Mouse (Mus musculus) MN1 (cell line): ENCODE measurements around the gene Glrx5.

Experiments used
- DNase-seq: peaks from one replicate; pipeline ENCODE4 v3.0.0-alpha.2; 2016; ENCODE audit warnings: low spot score

The Glrx5 gene

DNA sequence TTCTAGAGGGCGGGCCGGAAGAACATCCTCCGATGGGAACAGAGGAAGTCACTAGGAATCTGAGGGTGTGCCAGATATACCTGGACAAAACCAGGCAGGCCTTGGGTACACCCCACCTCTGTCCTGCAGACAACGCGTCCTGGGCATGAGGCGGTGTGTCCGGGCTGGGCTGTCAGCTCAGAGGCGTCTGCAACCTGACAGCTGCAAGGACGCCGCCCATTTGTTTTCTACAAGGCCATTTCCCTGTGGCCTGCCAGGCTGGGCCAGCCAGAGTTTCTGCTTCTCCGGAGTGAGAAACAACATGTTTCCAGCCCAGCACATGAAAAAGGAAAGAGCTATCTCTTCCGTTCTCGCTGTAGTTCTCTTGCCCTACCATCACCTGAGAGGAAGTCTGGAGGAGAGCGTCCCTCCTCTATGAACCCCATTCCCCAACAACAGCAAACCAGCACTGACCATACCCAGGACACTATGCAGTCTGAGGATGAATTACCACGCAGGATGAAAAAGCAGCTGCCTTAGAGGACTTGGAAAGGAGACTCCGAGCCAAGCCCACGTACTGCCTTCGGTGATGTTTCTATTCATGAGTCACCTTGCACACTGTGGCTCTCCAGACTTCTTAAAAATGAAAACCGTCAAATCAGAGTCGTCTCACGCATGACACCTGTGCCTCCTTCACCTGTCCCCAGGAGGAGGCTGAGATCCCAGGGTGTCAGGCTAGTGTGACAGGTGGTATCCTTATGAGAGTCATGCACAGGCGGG lies 27.4 kb upstream of the Glrx5 start:
- DNase-seq, result no peak

DNA sequence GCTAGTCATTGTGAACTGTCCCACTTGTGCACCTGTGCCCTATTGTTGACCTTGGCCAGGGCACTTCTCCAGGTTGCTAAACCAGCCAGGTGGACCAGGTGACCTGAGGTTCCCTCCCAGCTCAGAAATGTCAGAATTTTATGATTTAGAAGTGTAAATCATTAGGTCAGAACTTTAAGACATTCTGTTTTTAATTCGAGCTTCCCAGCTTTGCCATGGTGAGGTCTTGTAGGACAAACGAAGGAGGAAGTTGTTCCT lies 26.8 kb upstream of the Glrx5 start:
- DNase-seq, result no peak

DNA sequence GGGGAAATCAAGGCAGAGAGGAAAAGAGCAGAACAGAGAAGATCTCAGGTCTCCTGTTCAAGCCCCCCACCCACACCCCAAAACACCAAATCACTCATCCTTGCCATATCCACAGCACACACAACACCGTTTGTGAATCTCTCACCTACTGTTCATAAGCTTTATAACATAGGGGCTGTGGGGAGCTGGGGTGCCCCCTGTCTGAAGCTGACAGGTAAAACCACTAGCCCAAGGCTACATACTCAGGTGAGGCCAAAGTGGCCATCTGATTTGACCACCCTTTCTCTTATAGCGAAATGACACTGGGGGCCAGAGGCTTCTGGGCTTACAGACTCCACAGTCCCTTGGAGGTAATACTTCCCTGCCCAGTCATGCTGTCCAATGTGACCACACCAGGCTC lies 24.3 kb upstream of the Glrx5 start:
- DNase-seq, result no peak

DNA sequence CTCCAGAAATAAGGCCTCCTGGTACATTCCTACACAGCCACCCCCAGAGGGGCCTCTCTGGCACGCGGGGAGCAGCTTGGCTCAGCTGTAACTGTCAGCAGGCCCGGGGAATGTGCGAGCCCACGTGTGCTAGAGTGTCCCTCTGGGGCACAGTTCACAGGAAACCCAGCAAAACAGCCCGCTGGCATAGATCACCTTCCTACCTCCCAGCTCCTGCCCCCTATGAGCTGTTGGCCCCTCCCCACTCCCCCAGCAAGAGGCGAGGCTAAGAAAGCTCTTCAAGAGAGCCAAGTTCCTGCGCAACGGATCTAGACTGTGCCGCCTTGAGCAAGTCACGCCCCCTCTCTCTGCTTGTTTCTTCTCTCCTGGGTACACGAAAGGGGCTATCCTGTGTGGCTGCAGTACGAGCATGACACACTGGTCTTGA lies 23.7 kb upstream of the Glrx5 start:
- peak; percentile 41 for DNase-seq

DNA sequence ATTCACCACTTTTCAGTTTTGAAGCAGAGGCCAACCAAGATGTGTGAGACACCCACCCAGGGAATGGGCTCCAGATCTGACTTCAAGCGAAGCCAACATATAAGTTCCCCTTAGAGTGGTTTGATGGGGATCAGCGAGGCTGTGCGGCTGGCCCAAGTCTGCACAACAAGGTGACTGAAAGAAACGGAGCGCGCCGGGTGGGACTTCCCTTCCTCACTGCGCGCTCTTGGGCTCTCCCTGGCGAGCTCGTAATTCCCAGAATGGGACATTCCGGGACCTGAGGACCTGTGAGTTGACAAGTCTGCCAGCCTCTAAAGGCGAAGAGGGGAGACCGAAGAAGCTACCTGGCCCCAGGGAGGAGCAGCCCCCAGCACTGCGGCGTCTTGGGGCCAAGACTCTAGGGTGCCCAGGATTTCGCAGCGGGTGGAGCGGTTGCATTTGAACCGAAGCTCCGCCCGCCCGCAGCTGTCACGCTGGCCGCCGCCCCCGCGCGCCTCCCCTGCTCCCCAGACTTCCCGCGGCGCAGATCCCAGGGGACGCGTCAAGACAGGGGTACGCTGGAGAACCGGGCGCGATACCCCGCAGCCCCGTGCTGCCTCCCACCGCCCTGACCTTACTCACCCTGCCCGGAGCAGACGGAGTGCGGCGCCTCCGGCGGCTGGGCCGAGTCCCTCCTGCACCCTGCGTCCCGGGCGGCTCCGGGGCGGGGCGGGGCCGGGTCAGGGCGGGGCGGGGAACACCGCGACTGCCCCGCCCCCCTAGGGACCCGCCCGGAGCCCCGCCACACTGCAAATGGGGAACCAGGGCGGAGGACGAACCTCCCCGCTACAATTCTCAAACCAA lies 22.9 kb upstream of the Glrx5 start, which contains the start of gene Syne3:
Syne3 (minus strand) TSS at position 440 of the 843 bp plus-strand sequence.
- peak; percentile 49 for DNase-seq

DNA sequence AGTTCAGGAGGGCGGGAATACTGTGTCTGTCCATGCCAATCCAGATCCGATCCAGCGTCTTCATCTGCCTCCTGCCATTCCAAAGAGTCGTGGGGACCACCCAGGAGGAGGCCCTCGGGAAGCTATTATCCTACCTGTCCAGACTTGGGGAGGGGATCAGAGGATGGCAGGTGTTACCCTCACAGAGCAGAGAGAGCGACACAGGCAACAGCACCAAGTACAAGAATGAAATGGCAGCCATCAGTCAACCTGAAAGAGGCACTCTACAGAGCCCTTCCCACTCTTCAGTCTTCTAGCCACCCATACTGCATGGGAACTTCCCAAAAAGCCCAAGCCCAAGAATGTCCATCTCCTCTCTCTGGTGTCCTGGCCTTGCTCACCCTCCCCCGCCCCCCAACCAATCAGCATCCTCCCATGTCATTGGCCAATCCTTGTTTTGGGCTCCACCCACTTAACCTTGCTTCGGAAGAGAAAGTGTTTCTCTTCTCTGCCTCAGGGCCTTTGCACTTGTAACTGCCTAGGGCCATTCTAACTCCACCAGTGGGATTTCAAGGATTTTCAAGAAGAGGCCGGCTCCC lies 22.2 kb upstream of the Glrx5 start:
- DNase-seq, result no peak

DNA sequence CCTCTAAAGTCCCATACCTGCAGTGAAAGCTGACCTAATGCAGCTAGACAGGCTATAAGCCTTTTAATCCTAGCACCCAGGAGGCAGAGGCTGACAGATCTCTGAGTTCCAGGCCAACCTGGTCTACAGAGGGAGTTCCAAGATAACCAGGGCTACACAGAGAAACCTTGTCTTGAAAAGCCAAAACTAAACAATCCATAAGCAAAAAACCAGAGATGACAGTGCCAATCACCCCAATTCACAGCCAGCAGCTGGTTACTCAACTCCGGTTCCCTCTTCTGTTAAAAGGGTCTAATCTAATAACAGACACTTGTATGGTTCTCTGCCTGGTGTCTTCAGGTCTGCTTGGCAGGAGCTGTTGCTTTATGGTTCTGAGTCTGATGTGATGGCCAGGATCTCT lies 20.9 kb upstream of the Glrx5 start:
- DNase-seq, result peak; percentile 69

DNA sequence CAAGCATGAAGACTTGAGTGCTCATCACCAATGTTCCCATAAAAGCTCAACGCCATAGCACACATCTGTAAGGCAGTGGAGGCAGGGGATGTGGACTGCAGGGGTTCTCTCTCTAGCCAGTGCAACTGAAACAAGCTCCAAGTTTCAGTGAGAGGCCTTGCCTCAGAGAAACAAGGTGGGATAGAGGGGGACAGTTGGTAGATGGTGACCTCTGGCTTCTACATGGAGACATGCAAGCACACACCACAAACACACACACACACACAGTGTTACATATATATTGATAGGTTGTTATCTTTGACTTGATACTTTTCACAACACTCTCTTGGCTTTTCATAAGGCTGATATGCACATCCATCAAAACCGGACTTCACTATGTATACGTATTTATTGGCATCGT lies 20.2 kb upstream of the Glrx5 start:
- DNase-seq, result no peak

DNA sequence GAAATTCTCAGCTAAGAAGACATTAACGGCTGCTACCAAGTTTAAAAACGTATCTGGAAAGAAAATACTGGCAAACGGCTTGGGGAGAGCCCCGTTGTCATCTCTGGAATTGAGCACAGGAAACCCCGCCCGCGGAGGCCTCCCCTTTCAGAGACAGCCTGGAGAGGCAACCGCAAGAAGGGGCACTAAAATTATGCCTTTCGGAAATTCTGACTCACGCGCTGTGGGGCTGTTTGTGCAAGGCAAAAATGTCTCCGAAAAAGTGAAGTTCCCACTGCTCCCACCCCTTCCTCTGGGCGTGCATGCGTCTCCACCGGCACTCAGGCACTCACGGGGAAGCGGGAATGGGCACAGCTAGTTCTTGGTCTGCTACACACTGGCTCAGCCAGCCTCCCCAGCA lies 19.4 kb upstream of the Glrx5 start:
- DNase-seq, result no peak

DNA sequence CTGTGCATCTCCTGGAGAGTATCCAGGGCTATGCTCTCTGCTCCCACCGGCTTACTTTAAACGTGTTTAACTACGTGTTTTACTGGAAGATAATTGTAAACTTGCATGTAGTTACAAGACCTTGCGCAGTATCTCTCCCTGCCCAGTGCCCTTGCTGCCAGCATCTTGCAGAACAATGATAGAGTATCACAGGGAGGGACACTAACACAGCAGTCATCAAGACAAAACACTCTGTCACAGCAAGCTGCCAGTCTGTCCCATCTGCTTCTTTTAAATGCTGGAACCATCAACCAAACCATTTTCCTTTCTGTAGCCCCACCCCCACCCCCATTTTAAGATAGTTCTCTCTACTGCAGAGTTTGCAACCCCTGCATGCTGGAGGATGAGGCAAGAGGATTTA lies 16.3 kb upstream of the Glrx5 start:
- DNase-seq, result no peak

DNA sequence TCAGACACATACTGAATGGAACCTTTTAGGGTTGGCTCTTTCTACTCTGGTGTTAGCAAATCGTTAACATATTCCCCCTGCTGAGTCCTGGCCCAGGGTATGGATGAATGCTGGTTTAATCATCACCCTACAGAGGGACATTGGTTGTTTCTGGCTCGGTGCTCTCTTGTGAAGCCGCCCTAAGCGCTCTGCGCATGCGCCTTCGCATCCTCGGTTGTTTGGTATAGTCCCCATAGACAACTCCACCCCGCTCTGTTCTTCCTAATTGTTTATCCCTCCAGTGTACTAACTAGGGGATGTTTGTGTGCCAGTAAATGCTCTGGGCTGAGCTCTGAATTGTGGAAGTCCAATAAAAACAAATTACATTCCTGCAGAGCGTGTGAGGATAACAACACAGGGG lies 15.8 kb upstream of the Glrx5 start:
- peak; percentile 63 for DNase-seq

DNA sequence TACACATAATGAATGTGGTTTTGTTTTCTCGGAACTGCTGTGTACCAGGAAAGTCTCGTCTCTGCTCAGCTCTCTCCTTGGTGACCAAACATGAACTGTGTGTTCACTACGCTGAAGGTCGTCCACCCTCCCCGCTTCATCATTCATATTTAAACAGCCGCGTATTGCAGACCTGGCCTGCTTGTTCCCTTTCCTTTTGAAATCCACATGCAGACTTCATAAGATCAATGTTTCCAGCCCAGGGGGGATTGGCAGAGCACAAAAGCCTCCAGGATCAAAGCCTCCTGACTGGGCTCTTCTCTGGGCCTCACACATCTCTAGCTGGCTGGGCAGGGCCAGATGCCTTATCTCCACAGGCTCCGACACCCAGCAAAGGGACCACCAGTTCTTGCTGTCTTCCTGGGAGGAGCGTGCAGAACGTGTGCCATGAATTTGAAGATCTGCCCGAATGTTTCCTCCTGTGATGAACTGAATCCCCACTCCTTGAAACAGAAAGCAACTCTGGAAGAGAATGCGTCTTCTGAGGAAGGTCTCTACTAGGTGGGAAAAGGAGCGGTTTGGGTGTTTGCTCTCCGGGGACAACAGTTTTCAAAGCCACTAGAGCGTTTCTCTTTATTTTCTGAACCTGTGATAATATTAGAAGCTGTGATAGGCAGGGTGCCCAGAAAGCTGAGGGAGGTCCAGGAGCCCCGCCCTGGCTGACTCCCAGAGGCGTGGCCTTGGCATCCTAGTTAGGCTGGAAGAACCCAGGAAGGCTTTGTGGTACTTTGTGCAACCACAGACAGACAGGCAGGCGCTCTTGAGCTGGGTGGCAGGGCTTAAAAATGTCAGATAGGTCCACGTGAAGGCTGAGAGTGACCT lies 12.9 kb upstream of the Glrx5 start:
- no peak for DNase-seq

DNA sequence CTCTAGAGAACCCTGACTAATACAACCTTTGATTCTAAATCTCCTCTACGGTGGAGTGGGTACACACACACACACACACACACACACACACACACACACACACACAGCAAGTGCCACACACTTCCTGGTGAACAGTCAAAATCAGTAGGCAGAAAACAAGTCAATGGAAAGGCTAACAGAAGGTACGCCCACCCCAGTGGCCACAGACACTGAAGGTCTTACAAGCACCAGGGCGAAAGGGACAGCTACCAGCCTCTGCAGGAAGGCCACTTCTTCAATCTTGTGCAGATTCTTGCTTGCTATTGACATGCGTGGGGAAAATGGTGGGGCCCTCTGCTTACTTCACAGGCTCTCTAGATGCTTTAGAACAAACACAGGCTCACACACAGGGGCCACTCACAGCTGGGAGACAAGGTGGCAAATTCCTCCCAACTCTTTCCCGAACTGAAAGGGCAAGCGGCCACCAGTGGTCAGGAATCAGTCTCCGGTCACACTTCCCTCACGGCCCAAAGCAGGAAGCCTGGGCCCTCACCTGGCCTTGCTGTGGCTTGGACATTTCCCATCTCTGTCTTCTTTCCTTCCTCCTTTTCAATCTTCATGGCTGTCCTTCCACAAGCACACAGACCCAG lies 10.9 kb upstream of the Glrx5 start:
- DNase-seq, result no peak

DNA sequence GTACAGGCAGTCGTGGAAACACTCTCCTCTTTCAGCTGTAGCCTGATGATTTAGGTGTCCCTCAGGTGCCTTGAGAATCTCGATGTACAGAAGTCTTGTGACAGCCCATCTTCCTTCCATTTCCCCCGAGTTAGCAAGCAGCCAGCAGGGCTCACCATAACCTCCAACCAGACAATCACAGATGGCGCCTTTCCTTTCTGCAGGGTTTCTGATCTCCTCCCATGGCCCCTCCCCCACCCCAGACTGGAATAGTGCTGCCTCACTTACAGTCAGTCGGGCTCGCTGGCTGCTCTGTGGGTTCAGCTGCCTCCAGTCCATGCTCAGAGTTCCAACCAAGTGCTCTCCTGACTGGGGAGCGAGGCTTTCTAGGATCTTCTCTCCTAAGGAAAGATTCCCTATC lies 10.3 kb upstream of the Glrx5 start:
- no peak for DNase-seq

DNA sequence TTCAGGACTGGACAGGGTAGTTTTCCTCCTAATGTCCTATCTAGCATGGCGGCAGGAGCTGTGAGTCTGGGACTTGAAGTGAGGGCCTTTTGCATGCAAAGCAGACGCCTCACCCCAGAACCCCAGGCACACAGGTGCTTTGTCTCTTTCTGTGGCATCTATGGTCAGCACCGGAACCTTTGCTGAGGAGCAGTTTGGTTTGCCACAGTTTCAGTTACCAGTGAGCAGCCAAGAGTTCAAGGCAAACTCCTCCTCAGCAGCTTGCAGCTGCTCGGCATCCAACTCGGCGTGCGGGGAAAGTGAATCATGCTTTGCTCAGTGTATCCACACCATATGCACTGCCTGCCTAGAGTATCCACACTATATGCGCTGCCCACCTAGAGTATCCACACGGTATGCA lies 9.7 kb upstream of the Glrx5 start:
- no peak for DNase-seq

DNA sequence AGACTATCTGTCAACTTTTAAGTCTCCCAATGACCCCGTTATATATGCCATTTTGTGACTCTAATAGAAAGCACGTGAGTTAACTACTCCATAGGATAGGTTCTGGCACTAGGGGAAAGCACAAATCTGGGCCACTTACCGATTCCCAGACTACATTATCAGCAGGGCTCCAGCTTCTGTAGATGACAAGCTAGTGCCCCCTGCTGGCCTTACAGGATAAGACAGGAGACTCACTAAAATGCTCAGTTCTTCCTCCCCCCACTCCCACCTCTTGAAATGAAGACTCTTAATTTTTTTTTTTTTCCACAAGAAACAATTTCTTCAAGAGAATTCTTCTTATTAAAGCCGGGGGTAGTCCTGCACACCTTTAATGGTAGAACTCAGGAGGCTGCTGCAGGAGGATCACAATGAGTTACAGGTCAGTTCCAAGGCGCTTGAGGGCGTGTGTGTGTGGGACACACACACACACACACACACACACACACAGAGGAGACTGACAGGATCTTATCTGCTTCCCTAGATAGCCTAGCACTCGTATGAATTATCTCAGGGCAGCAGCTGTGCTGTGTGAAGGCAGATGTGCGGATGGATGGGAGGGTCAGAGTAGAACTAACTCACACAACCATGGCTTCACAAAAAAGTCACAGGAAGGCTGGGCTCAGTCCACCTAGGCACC lies 7.1 kb upstream of the Glrx5 start:
- DNase-seq, result peak; percentile 69

DNA sequence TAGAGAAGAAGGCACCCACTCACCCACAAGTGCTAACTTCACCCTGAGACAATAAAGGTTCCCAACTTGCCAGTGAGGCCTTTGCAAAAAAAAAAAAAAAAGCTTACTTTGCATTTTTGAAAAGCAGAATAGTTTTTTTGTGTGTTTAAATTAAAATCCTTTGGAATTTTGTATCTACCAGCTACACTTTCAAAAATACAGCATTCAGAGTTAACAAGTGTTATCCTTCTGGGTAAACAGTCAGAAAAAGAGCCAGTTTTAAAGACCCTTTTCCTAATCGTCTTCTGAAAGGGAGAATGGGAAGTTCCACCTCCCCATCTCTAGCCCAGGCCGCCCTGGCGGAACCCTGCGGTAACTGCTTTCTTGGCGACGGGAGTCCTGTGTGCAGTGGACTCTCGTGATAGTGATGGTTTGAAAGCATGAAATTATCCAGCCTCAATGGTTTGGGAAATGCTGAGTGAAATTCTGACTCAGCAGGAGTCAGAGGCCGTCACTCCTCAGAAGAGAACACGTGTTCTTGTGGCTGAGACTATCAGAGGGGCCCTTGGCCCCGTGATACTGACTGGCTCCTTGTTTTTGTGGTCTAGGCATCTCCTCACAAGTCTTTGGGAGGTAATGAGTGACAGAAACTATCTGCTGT lies 6.4 kb upstream of the Glrx5 start:
- no peak for DNase-seq

DNA sequence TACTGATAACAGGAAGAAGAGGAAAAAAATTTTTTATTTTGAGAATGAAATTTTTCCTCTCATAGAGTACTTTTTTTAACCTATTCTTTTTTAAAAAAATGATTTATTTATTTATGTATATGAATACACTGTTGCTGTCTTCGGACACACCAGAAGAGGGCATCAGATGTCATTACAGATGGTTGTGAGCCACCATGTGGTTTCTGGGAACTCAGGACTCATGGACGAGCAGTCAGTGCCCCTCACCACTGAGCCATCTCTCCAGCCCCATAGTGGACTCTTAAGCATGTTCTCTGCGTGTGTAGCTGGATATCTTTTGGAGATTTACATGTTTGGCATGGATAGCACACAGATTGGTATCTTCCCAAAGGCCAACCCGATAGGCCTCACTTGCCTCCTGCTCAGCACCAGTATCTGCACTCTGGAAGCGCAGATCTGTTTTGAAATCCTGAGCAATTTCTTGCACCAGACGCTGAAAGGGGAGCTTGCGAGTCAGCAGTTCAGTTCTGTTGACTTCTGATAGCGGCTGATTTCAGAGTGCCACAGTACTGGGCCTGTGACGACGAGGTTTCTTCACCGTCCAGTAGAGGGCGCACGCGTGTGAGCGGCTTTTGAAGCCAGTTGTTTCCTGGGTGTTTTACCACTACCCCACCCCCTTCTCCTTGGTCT lies 5.0 kb upstream of the Glrx5 start:
- DNase-seq, result peak; percentile 81

DNA sequence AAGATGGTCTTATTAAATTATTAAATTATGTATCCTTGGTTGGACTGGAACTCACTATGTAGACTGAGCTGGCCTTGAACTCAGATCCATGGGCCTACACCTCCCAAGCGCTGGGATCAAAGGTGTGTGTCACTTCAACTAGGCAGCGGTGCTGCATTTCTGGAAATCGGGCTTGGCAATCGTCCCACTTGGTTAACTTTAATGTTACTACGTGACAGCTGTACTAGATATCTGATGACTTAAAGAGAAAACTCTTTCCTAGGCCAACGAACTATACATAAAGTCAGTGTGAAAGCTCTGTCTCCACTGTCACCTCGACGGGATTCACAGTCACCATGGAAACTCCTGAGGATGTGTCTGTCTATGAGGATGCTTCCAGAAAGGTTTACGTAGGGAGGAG lies 2.6 kb upstream of the Glrx5 start:
- DNase-seq, result no peak
